Mouse (Mus musculus) erythroblast, embryonic 14.5 days (primary cell): ENCODE data around the gene Ptprs.

Experiments
- GATA1 ChIP-seq: IDR thresholded peaks from 2 replicates; pipeline ENCODE4 v1.6.1; 2012; ENCODE audit warnings: low read length, inconsistent platforms, mixed read lengths
- TAL1 ChIP-seq: IDR thresholded peaks from 3 replicates; pipeline ENCODE4 v1.6.1; 2012; ENCODE audit warnings: low read length, inconsistent platforms, mixed read lengths

DNA sequence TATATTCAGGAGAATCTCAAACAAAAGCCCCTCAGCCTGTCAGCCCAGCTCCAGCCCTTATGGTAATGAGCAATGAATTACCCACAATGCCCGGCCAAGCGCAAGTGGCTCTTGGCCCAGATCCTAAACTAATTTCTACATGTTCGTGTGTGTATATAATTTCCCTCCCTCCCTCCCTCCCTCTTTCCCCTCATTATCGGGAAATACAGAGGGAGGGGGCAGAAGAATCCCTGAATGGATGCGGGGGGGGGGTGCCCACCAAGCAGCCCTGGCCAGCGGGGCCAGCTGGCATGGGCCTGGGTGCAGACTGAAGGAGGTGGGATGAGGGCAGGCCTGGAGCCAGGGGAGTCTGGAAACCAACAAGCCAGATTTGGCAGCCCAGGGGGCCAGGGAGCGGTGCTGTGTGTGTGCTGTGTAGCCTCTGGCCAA, 8.8 kb downstream of the Ptprs start:
- TF ChIP-seq GATA1 (no peak), TAL1 (no peak)
